Mouse (Mus musculus) embryonic facial prominence, embryonic 13.5 days (tissue): ENCODE results near the gene Six3. TPM values are rescaled to one million over a fixed set of nuclear protein-coding genes. Genes with fewer than 3 reads are reported as not detected.

Experiments used
- ATAC-seq: fragments of 200-750 bp; cut with Nextera tagmentation; 2 replicates; pipeline ENCODE4 v1.8.0; 2017; ENCODE audit warnings: low read depth; ENCODE audit not compliant: insufficient number of reproducible peaks, insufficient read depth, low FRiP score, low TSS enrichment
- H3K27ac ChIP-seq: fragments of 300-500 bp; sonication (generic); 2 replicates; pipeline ENCODE4 v1.5.1; 2015; ENCODE audit warnings: moderate library complexity, mild to moderate bottlenecking, inconsistent platforms
- H3K27me3 ChIP-seq: fragments of 300-500 bp; sonication (generic); 2 replicates; pipeline ENCODE4 v1.6.1; 2015; ENCODE audit warnings: mild to moderate bottlenecking, inconsistent platforms
- H3K36me3 ChIP-seq: fragments of 300-500 bp; sonication (generic); 2 replicates; pipeline ENCODE4 v1.6.1; 2015; ENCODE audit warnings: mild to moderate bottlenecking, inconsistent platforms
- H3K4me1 ChIP-seq: fragments of 300-500 bp; sonication (generic); 2 replicates; pipeline ENCODE4 v1.6.1; 2015; ENCODE audit warnings: inconsistent platforms
- H3K4me2 ChIP-seq: fragments of 300-500 bp; sonication (generic); 2 replicates; pipeline ENCODE4 v1.6.1; 2015; ENCODE audit warnings: moderate library complexity, mild to moderate bottlenecking, inconsistent platforms
- H3K4me3 ChIP-seq: fragments of 300-500 bp; sonication (generic); 2 replicates; pipeline ENCODE4 v1.5.1; 2015; ENCODE audit warnings: mild to moderate bottlenecking, inconsistent platforms
- H3K9ac ChIP-seq: fragments of 300-500 bp; sonication (generic); 2 replicates; pipeline ENCODE4 v1.6.1; 2015; ENCODE audit warnings: mild to moderate bottlenecking, inconsistent platforms
- H3K9me3 ChIP-seq: fragments of 300-500 bp; sonication (generic); 2 replicates; pipeline ENCODE4 v1.6.1; 2016; ENCODE audit warnings: inconsistent platforms
- WGBS: fragments of 180-500 bp; shearing (Covaris S2); methylation state at CpG from one replicate; pipeline ENCODE4 v1.1.7; 2015; ENCODE audit warnings: mixed read lengths; 5-methylcytosine and 5-hydroxymethylcytosine counted together
- polyA plus RNA-seq: library from polyadenylated mRNA; unstranded; fragments of >200 nt; fragmentation: Nextera tagmentation; extraction: Ambion mirVana; gene quantifications from 2 replicates; pipeline ENCODE4 v1.2.1, GENCODE M21; 2015

The Six3 gene
- polyA plus RNA-seq, 1 experiment from 2014 or later: 4.5 TPM

DNA sequence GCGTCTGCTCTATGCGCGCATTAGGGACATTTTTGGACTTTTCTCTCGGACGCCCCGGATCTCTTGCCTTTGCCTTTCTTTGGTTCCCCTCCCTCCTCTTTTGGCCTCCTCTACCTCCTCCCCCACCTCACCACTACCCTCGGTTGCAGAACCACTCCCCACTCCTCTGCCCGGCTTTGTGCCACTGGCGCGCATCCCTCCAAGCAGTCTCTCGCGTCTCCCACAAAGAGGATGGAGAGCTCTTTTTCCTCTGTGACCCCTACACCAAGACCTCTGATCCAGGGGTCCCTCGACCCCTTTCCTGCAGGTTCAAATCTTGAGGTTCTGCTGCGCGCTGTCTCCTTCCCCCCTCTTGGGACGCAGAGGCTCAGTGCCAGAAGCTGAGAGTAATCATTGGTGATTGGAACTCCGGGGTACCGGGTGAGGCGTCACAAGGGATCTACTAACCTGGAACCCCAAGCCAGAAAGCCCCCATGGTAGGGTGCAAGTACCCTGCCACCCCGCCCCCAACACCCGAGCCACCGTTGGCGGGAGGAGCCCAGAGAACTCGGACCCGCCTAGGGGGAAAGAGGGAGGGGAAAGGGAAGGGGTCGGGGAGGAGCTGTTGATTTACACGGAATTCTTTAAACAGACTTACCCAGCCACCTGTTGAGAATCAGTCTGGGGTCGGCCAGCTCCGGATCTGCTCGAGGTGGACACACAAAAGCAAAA is 758 bp downstream of the Six3 start:
- Histone ChIP-seq H3K27me3 (peaks cover 100% of the 10 kb centered on the region), H3K4me2 (peak overlapping the region; percentile 62), H3K36me3 (no peaks in the 10 kb centered on the region), H3K4me1 (peaks cover 28% of the 10 kb centered on the region), H3K4me3 (peak overlapping the region; percentile 45), H3K9me3 (no peaks in the 10 kb centered on the region), H3K27ac (no peak overlapping the region), H3K9ac (peak overlapping the region; percentile 67)
- WGBS: under 1% methylated on average over 30 of the region's 30 CpGs
- no peak for ATAC-seq

DNA sequence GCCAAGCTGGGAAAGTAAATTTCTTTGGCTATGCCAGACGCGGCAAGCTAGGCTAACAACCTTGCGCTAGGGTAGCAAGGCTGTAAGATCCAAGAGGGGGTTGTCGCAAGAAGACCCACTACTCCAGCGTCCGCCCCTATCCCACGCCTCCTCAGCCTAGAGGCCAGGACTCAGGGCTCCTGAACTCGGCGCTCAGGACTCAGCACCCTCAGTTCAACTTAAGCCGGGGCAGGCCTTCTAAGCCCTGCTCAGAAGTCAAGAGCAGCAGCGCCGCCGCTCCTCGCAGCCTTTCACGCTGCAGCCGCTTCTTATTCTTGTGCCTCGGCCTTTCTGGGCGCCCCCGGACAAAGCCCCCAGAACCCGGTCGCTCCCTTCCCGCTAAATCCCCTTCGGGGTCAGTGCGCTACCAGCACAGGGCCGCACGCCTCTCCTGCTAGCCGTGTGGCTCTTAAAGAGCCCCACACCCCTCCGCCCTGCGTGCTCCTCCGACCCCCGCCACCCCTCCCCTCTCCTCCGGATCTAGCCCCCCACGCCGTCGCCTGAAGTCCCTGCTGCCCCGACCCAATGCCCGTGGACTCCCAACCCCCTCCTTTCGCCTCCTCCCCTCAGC is 1.4 kb downstream of the Six3 start:
- Histone ChIP-seq H3K9me3 (no peaks in the 10 kb centered on the region), H3K36me3 (no peaks in the 10 kb centered on the region), H3K27me3 (peaks cover 100% of the 10 kb centered on the region), H3K4me2 (peak overlapping the region; percentile 62), H3K27ac (peak overlapping the region; percentile 39; the same call in 1 of the 2 replicates), H3K9ac (peak overlapping the region; percentile 67), H3K4me3 (peak overlapping the region; percentile 45), H3K4me1 (peaks cover 28% of the 10 kb centered on the region)
- WGBS: under 1% methylated on average over 37 of the region's 38 CpGs
- no peak for ATAC-seq

DNA sequence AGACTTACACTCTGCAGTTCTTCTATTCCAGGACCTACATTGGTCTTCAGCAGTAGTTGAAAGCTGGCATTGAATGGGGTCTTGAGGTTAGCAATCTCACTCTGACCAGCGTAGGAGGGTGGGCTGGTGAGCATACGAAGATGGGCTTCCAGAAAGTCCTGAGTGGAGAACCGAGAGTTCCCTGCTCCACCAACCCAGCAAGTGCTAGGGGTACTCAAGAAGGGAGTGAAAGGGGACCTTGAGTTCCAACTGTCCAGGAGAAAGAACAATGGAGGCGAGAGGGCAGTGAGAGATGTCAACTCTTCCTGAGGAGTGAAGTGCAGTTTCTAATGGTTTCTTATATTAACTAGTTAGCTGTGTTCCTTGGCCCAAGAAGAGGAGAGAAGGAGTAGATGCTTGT is 2.2 kb downstream of the Six3 start:
- H3K4me3 ChIP-seq: peak overlapping the region; percentile 45
- H3K4me2 ChIP-seq: peak overlapping the region; percentile 62
- ATAC-seq: no peak
- peak overlapping the region; percentile 67 for H3K9ac ChIP-seq
- WGBS: 6% methylated on average over 4 of the region's 4 CpGs
- H3K9me3 ChIP-seq: no peaks in the 10 kb centered on the region
- no peaks in the 10 kb centered on the region for H3K36me3 ChIP-seq
- no peak overlapping the region for H3K27ac ChIP-seq
- peaks cover 100% of the 10 kb centered on the region for H3K27me3 ChIP-seq
- H3K4me1 ChIP-seq: peaks cover 29% of the 10 kb centered on the region

DNA sequence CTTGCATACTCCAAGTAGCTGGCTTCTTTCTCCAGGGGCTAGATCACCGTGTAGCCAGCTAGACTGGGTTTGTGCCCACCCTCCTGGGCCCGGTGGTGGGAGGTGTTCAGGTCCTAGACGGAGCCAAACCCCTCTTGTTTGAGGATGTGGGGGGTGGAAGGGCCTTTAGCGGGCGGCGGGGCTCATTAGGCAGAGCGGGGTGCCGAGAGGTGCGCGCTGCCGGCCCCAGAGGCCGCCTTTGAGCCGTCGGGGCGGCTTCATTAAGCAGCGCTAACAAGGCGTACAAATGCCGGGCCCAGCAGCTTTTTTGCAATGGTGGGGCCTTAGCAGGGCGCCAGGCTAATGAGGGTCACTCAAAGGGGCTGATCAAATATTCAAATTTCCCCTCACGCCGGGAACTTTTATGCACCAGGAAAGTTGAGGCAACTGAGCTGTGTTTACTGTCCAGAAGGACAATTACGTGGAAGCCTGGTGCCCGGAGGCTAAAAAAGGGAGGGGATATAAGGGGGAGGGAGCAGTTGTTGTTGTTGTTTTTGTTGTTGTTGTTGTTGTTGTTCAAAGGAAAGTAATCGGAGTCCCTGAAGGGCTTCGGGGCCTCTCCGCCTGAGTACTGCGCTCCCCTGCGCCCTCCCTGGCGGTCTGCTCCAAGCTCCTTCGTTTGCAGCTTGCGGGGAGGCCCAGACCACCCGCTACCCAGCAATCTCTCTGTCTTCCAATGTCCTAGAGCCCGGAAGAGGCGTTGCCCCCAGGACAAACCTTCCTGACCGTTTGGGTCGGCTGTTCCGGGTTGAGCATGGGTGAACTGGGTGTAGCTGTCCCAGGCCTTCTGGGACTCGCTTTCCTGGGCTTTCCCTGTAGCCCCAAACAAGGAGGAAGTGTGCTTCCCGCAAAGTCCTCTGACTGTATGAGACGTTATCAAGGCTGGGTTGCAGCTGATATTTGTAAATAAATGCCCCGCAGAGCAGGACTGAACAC is 3.4 kb downstream of the Six3 start:
- Histone ChIP-seq H3K36me3 (no peaks in the 10 kb centered on the region), H3K4me1 (peaks cover 41% of the 10 kb centered on the region), H3K4me3 (peak overlapping the region; percentile 45), H3K4me2 (peak overlapping the region; percentile 62), H3K9me3 (no peaks in the 10 kb centered on the region), H3K27me3 (peaks cover 100% of the 10 kb centered on the region), H3K9ac (peak overlapping the region; percentile 71), H3K27ac (peak overlapping the region; percentile 85)
- no peak for ATAC-seq
- 1% methylated on average over 41 of the region's 41 CpGs for WGBS

DNA sequence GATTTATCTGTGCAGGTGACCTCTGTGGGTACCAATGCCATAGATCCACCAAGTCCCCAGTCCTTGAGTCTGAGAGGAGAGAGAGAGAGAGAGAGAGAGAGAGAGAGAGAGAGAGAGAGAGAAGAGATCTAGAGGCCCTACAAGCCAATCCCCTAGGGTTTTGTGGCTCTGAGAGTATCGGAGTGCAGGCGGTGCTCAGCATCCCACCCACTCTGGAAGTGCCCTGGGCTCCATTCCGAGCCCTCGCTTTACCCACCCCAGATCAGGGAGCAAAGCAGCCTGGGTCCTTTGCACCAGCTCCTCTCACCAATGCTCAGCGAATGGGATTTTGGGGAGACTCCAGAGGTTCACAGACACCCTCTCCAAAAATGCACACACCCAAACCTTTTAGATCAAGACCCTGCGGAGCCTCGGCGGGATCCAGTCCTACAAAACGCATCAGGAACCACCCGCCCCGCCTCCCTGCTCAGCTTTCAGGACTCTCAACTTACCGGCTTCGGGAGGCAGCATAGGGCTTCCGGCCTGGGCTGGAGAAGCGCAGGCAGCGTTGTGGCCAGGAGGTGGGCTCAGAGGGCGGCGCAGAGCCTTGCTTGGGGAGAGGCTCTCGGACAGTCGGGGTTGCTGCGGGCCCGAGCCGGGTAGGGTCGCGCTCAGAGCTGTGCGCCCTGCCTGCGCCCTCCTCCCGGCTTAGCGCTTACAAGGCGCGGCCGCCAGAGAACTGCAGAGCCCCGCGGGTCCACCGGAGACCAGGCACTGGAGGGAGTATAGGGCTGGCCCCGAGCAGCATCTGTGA is 4.4 kb downstream of the Six3 start:
- Histone ChIP-seq H3K4me1 (peaks cover 43% of the 10 kb centered on the region), H3K27me3 (peaks cover 100% of the 10 kb centered on the region), H3K9me3 (no peaks in the 10 kb centered on the region), H3K27ac (peak overlapping the region; percentile 85), H3K4me2 (peak overlapping the region; percentile 62), H3K9ac (peak overlapping the region; percentile 71), H3K4me3 (peak overlapping the region; percentile 45), H3K36me3 (no peaks in the 10 kb centered on the region)
- ATAC-seq: no peak
- WGBS: under 1% methylated on average over 36 of the region's 36 CpGs

DNA sequence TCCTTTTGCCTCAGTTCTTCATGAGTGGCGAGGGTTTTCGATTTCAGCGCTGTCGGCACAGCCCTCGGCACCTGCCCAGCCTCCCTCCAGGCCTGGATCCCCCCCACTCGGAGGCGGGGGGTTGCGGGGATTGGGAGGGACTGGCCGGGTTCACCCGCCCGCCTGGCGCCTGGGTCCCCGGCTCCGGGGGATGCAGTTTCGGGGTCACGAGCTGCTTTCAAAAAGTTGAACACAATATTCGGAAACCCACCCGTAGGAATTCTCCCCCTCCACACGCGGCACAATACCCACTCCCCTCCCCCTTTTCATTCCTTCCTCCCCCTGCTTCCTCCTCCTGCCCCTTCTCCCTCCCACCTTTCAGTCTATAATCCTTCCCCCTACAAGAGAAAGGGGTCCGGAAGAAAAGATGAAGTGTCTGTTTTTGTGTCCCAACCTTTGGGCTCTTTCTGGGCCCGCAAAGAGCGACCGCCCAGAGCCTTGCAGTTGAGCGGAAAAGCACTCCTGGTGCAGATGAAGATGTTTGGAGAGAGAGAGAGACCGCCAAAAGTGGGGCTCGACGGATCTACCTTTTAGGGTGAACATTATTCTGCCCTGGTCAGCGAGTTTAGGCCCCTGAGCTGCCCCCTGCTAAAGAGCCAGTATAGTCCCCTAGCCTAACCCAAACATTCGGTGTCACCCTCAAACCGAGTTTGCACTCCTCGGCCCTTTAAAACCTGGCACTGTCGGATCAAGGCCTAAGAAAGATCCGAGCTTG is 5.1 kb downstream of the Six3 start:
- H3K4me2 ChIP-seq: peak overlapping the region; percentile 62
- 2% methylated on average over 34 of the region's 34 CpGs for WGBS
- peaks cover 100% of the 10 kb centered on the region for H3K27me3 ChIP-seq
- peak overlapping the region; percentile 71 for H3K9ac ChIP-seq
- peak overlapping the region; percentile 85 for H3K27ac ChIP-seq
- H3K4me1 ChIP-seq: peaks cover 48% of the 10 kb centered on the region
- H3K9me3 ChIP-seq: no peaks in the 10 kb centered on the region
- H3K4me3 ChIP-seq: peak overlapping the region; percentile 45
- no peaks in the 10 kb centered on the region for H3K36me3 ChIP-seq
- ATAC-seq: no peak

DNA sequence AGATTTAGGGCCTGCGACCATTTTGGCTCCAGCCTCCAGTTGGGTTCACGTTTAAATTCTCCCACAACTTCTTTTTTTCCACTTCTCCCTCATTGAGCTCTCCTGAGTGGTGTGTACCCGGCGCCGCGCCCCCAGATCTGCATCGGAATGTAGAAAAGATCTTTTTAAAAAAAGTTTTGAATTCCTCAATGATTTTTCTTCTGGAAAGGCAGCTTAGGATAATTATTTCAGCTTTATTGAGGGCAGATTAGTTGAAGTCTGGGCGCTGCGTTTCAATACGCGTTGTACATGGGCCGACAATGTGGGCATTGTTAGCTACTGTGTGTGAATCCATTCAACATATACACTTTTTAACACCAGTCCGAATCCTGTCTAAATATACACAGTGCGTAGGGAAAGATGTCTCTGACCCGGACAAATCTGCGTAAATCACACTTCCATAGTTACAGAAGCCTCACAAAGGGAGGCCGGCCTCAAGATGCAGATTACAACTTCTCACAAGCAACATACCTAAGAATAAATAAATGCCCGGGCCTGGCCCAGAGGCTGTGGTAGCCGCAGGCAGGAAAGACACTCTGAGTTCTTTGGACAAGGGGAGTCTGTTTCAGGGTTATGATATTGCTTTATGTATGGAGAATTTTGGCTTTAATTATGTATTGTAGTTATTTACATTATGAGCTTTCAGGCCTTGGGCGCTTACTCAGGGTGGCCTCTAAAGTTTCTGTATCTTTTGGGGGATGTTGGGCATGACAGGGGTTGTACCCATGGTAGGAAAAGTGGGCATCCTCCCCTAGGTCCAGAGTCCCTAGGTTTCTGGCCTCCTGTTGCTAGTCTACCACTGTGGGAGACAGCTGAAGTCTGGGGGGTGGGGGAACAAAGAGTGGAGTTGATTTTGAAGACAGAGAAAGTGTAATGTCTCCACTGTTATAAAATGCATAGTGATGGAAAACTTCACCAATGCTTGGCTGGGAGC is 6.0 kb downstream of the Six3 start:
- ATAC-seq: no peak
- peaks cover 97% of the 10 kb centered on the region for H3K27me3 ChIP-seq

DNA sequence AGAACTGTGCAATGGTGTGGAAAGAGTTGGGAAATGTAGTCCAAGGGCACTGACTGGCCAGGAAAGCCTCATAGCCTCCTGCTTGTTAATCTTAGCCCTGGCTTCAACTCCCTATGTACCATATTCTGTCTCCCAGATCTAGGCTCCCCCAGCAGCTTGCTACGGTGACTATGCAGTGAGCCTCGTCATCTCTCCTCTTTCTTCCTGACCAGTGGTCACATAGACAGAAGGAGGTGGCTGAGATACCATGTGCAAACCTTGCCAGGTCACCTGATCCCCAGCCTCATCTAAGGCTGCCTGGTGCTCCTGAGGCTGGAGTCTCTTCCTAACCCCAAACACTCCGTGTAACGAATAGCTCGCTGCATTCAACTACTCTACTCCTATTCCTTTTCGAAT is 6.7 kb downstream of the Six3 start:
- Histone ChIP-seq H3K4me3 (peak overlapping the region; percentile 47; the same call in 1 of the 2 replicates), H3K4me1 (peaks cover 38% of the 10 kb centered on the region)

More for the DNA sequence above, 6.0 kb downstream of the Six3 start:
- H3K36me3 ChIP-seq: no peaks in the 10 kb centered on the region
- 0 out of 2 replicates have a peak overlapping the region, but pooled peaks have one; percentile 1 for H3K9ac ChIP-seq
- peak overlapping the region; percentile 47 for H3K4me3 ChIP-seq
- H3K4me1 ChIP-seq: peaks cover 45% of the 10 kb centered on the region
- peak overlapping the region; percentile 62 for H3K4me2 ChIP-seq
- H3K27ac ChIP-seq: peak overlapping the region; percentile 57
- no peaks in the 10 kb centered on the region for H3K9me3 ChIP-seq
- 6% methylated on average over 20 of the region's 20 CpGs for WGBS

DNA sequence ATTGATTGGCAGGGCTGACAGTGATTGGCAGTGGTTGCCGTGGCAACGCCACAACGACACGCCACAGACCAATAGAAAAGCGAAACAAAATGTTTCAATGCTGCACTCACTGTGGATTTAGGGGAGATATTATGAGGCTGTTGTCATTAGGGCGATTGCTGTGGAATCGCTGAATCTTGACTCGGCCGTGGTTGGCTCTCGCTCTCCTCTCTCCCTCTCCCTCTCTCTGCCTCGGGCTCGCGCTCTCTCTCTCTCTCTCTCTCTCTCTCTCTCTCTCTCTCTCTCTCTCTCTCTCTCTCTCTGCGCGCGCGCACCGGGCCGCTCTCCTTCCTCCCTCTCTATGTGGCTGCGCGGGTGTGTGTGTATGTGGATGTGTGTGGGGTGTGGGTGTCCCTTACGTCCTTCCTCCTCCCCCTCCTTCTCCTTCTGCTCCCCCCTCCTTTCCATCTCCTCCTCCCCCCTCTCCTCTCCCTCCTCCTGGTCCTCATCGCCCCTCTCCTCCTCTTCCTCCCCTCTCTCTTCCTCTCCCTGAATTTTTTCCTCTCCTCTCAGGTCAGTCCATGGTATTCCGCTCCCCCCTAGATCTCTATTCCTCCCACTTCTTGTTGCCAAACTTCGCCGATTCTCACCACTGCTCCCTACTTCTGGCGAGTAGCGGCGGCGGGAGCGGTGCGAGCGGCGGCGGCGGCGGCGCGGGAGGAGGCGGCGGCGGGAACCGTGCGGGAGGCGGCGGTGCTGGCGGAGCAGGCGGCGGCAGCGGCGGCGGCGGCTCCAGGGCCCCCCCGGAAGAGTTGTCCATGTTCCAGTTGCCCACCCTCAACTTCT is 7.5 kb downstream of the Six3 start:
- WGBS: under 1% methylated on average over 46 of the region's 54 CpGs
- no peak for ATAC-seq
- Histone ChIP-seq H3K9ac (peak overlapping the region; percentile 69), H3K9me3 (no peaks in the 10 kb centered on the region), H3K4me1 (peaks cover 36% of the 10 kb centered on the region), H3K36me3 (no peaks in the 10 kb centered on the region), H3K4me3 (peak overlapping the region; percentile 47), H3K27me3 (peaks cover 95% of the 10 kb centered on the region), H3K27ac (peak overlapping the region; percentile 83), H3K4me2 (peak overlapping the region; percentile 62)

More for the DNA sequence above, 6.7 kb downstream of the Six3 start:
- H3K4me2 ChIP-seq: peak overlapping the region; percentile 62
- H3K9ac ChIP-seq: no peak overlapping the region
- H3K27me3 ChIP-seq: peaks cover 95% of the 10 kb centered on the region
- no peak for ATAC-seq
- H3K27ac ChIP-seq: peak overlapping the region; percentile 57
- WGBS: 3% methylated on average over 6 of the region's 6 CpGs
- H3K36me3 ChIP-seq: no peaks in the 10 kb centered on the region
- H3K9me3 ChIP-seq: no peaks in the 10 kb centered on the region
